Mouse (Mus musculus) forebrain, embryonic 14.5 days (tissue): Measurements from ENCODE around the gene Itpr1. TPM values are rescaled to one million over a fixed set of nuclear protein-coding genes. Genes with fewer than 3 reads are reported as not detected.
A peak's percentile ranks its signal among the peaks of the same experiment; 100 is the strongest.

ENCODE experiments used
- ATAC-seq: fragments of 200-750 bp; cut with Nextera tagmentation; 2 replicates; pipeline ENCODE4 v1.8.0; 2017; ENCODE audit warnings: mild to moderate bottlenecking, moderate library complexity
- DNase-seq: peaks from one replicate; pipeline ENCODE4 v3.0.0-alpha.2; 2015; ENCODE audit warnings: low spot score
- H3K27ac ChIP-seq: fragments of 300-500 bp; sonication (generic); 2 replicates; pipeline ENCODE4 v1.5.1; 2014; ENCODE audit warnings: low read depth, mild to moderate bottlenecking, control low read depth, low read length, moderate library complexity
- H3K27me3 ChIP-seq: fragments of 300-500 bp; sonication (generic); replicated peaks from 2 replicates; pipeline ENCODE4 v1.6.1; 2014; ENCODE audit warnings: low read length, control low read depth, mixed read lengths; ENCODE audit not compliant: control insufficient read depth, insufficient read depth
- H3K36me3 ChIP-seq: fragments of 300-500 bp; sonication (generic); 2 replicates; pipeline ENCODE4 v1.6.1; 2014; ENCODE audit warnings: low read length, control low read depth; ENCODE audit not compliant: control insufficient read depth, insufficient read depth
- H3K4me1 ChIP-seq: fragments of 300-500 bp; sonication (generic); 2 replicates; pipeline ENCODE4 v1.6.1; 2014; ENCODE audit warnings: antibody characterized with exemption, low read length, control low read depth; ENCODE audit not compliant: control insufficient read depth, insufficient read depth
- H3K4me2 ChIP-seq: fragments of 300-500 bp; sonication (generic); 2 replicates; pipeline ENCODE4 v1.6.1; 2014; ENCODE audit warnings: mild to moderate bottlenecking, control low read depth, low read length
- H3K4me3 ChIP-seq: fragments of 300-500 bp; sonication (generic); 2 replicates; pipeline ENCODE4 v1.5.1; 2014; ENCODE audit warnings: low read depth, low read length, control low read depth
- H3K9ac ChIP-seq: fragments of 300-500 bp; sonication (generic); 2 replicates; pipeline ENCODE4 v1.6.1; 2014; ENCODE audit warnings: mild to moderate bottlenecking, low read length, control low read depth, moderate library complexity
- H3K9me3 ChIP-seq: fragments of 300-500 bp; sonication (generic); replicated peaks from 2 replicates; pipeline ENCODE4 v1.6.1; 2016; ENCODE audit warnings: low read length, control low read depth, mixed read lengths; ENCODE audit not compliant: control insufficient read depth
- WGBS: fragments of 180-500 bp; shearing (Covaris S2); extraction: QIAGEN DNeasy Blood & Tissue Kit; methylation state at CpG from one replicate; pipeline ENCODE4 v1.1.7; 2014; 5-methylcytosine and 5-hydroxymethylcytosine counted together
- polyA plus RNA-seq: library from polyadenylated mRNA; unstranded; fragments of >200 nt; fragmentation: Nextera tagmentation; extraction: Ambion mirVana; gene quantifications from 2 replicates; pipeline ENCODE4 v1.2.1, GENCODE M21; 2014

The Itpr1 gene
- polyA plus RNA-seq, 1 experiment from 2014 or later: 5.2 TPM

DNA sequence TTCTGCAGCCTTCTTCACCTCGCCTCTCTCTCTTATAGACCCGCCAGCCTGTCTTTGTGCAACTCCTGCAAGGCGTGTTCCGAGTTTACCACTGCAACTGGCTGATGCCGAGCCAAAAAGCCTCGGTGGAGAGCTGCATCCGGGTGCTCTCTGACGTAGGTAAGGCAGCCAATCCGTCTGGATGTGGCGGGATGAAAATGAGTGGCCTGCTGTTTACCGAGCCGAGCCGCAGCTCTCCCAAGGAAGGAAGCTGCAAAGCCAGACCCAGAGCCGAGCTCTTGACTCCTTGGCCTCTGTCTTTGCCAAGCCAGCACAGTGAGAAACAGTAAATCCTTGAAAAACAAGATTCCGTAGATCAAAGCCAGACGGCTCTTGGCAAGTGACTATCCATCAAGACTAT, 197.9 kb downstream of the Itpr1 start:
- no peaks in the 10 kb centered on the region for H3K9me3 ChIP-seq
- ATAC-seq (no peak), DNase-seq (no peak)
- H3K4me3 ChIP-seq: no peak overlapping the region
- no peaks in the 10 kb centered on the region for H3K27me3 ChIP-seq
- WGBS: 89% methylated on average over 16 of the region's 16 CpGs
- no peak overlapping the region for H3K9ac ChIP-seq
- 0 out of 2 replicates have a peak, but pooled peaks cover 3% of the 10 kb centered on the region for H3K36me3 ChIP-seq
- no peaks in the 10 kb centered on the region for H3K4me1 ChIP-seq
- no peak overlapping the region for H3K4me2 ChIP-seq
- no peak overlapping the region for H3K27ac ChIP-seq

DNA sequence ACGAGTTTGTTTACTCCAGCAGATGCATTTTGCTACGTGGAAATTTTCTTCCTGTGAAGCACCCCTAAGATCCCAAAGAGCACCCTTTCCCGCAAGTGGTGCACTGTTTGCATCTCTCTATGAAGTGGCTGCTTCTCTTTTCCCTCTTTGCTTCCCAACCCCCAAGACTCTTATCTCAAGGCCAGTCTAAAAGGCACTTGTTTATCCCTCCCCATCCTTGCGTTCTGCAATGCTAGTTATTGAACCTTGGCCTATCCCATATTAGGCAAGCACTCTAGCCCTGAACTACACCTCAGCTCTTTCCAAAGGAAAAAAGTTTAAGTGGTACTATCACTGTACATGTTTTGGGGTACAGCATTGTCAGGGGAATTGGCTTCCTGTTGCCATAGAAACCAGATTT, 198.3 kb downstream of the Itpr1 start:
- H3K4me1 ChIP-seq: no peaks in the 10 kb centered on the region
- 0 out of 2 replicates have a peak, but pooled peaks cover 3% of the 10 kb centered on the region for H3K36me3 ChIP-seq
- no peaks in the 10 kb centered on the region for H3K27me3 ChIP-seq
- no peak for DNase-seq
- H3K27ac ChIP-seq: no peak overlapping the region
- whole genome bisulfite sequencing: 89% methylated on average over 4 of the region's 4 CpGs
- ATAC-seq: no peak
- H3K9me3 ChIP-seq: no peaks in the 10 kb centered on the region
- H3K4me3 ChIP-seq: no peak overlapping the region
- H3K4me2 ChIP-seq: no peak overlapping the region
- no peak overlapping the region for H3K9ac ChIP-seq

DNA sequence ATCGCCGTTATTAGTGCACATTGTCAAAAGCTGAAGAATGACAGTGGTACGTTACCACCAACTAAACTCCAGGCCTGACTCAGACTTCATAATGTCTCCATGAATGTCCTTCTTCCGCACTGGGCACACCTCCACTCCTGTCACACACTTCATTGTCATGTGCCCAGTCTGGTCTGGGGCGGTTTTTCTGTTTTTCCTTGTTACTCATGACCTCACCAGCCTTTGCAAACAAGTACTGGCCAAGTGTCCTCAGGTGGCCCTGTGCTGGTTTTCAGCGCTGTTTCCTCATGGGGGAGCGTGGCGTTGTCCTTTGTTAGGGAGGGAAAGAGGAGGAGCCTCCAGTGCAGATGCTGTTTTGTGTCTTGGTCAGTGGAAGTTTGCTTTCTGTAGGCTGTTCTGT, 200.1 kb downstream of the Itpr1 start:
- H3K4me3 ChIP-seq: no peak overlapping the region
- H3K4me1 ChIP-seq: no peaks in the 10 kb centered on the region
- H3K4me2 ChIP-seq: no peak overlapping the region
- ATAC-seq (no peak), DNase-seq (no peak)
- H3K9ac ChIP-seq: no peak overlapping the region
- 89% methylated on average over 8 of the region's 8 CpGs for WGBS
- H3K36me3 ChIP-seq: 0 out of 2 replicates have a peak, but pooled peaks cover 3% of the 10 kb centered on the region
- no peak overlapping the region for H3K27ac ChIP-seq
- no peaks in the 10 kb centered on the region for H3K9me3 ChIP-seq
- H3K27me3 ChIP-seq: no peaks in the 10 kb centered on the region

DNA sequence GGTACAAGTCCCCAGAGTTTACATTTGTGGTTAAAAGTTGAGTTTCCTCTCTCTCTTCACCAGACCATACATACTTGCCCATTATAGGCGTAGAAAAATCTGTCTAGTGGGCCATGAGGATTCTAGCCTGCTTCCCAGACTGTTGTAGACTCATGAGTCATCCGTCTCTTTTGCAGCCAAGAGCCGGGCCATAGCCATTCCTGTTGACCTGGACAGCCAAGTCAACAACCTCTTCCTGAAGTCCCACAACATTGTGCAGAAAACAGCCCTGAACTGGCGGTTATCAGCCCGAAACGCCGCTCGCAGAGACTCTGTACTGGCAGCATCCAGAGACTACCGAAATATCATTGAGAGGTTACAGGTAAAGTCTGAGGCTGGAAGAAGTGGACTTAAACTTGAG, 200.7 kb downstream of the Itpr1 start:
- Histone ChIP-seq H3K36me3 (0 out of 2 replicates have a peak, but pooled peaks cover 3% of the 10 kb centered on the region), H3K27me3 (no peaks in the 10 kb centered on the region), H3K4me2 (no peak overlapping the region), H3K9ac (no peak overlapping the region), H3K4me3 (no peak overlapping the region), H3K27ac (no peak overlapping the region), H3K9me3 (no peaks in the 10 kb centered on the region), H3K4me1 (no peaks in the 10 kb centered on the region)
- no peak for DNase-seq
- WGBS: 97% methylated on average over 9 of the region's 9 CpGs
- ATAC-seq: no peak

DNA sequence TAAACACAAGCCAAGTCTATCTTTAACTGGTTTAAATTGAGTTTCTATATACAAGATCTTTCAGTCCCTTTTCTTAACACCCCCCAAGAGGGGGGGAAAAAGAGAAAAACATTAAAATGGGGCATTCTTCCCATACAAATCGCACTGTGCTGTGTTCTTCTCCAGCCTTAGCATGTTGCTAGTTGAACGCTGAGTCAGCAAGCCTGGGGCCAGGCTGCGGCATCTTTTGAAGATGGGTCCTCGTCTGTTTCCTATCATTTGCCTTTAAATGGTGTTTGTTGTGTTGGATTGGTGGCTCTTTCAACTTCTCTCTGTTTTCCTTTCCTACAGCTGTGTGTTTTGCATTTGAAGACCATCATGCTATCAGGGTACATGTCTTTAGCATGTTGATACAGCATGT, 203.0 kb downstream of the Itpr1 start:
- Histone ChIP-seq H3K4me1 (no peaks in the 10 kb centered on the region), H3K4me2 (no peak overlapping the region), H3K4me3 (no peak overlapping the region), H3K9me3 (no peaks in the 10 kb centered on the region), H3K9ac (no peak overlapping the region), H3K36me3 (0 out of 2 replicates have a peak, but pooled peaks cover 3% of the 10 kb centered on the region), H3K27ac (no peak overlapping the region), H3K27me3 (no peaks in the 10 kb centered on the region)
- DNase-seq (no peak), ATAC-seq (no peak)
- 91% methylated on average over 4 of the region's 4 CpGs for WGBS

DNA sequence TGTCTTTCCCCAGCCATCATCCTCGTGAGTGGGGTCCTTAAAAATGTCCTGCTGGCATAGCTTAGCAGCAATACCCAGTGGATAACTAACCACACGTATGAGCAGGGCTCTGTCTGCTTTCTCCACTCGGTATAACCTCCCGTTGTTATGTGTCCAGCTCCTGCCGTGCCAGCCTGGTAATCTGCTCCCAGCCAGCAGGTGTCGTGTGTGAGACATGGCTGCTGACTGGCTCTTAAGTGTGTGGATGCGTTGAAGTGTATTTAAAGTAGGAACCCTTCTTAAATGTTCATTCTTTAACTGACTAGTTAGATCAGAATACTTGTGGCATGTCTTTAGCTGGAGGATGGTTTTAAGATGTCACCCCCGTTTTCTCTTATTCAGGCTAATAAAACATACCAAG, 204.6 kb downstream of the Itpr1 start:
- H3K36me3 ChIP-seq: no peaks in the 10 kb centered on the region
- H3K4me3 ChIP-seq: no peak overlapping the region
- H3K9ac ChIP-seq: no peak overlapping the region
- no peak overlapping the region for H3K4me2 ChIP-seq
- peak; percentile 76 for DNase-seq
- no peaks in the 10 kb centered on the region for H3K9me3 ChIP-seq
- no peak overlapping the region for H3K27ac ChIP-seq
- no peaks in the 10 kb centered on the region for H3K27me3 ChIP-seq
- WGBS: 39% methylated on average over 8 of the region's 8 CpGs
- no peaks in the 10 kb centered on the region for H3K4me1 ChIP-seq
- peak; percentile 92 for ATAC-seq

DNA sequence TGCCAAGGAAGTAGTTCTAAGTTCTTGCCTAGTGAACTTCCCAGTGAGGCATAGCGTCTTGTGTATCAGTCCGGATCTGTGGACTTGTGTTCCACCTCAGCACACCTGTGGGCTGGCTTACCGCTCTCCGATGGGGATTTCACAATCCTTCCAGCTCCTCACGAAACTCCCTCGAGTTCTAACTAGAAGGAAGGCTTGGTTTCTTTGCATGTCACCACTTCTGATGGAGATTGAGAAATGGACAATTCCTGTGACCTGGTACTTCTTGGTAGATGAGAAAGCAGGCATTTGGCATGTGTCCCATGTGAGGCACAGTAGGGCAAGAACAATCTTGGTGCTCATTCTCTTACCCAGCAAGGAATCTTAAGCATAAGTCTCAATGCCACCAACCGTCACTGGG, 205.3 kb downstream of the Itpr1 start:
- H3K27ac ChIP-seq: no peak overlapping the region
- no peaks in the 10 kb centered on the region for H3K27me3 ChIP-seq
- no peak overlapping the region for H3K4me2 ChIP-seq
- no peaks in the 10 kb centered on the region for H3K36me3 ChIP-seq
- no peak overlapping the region for H3K4me3 ChIP-seq
- no peak overlapping the region for H3K9ac ChIP-seq
- H3K4me1 ChIP-seq: no peaks in the 10 kb centered on the region
- H3K9me3 ChIP-seq: no peaks in the 10 kb centered on the region
- 93% methylated on average over 7 of the region's 7 CpGs for WGBS
- ATAC-seq (no peak), DNase-seq (no peak)

DNA sequence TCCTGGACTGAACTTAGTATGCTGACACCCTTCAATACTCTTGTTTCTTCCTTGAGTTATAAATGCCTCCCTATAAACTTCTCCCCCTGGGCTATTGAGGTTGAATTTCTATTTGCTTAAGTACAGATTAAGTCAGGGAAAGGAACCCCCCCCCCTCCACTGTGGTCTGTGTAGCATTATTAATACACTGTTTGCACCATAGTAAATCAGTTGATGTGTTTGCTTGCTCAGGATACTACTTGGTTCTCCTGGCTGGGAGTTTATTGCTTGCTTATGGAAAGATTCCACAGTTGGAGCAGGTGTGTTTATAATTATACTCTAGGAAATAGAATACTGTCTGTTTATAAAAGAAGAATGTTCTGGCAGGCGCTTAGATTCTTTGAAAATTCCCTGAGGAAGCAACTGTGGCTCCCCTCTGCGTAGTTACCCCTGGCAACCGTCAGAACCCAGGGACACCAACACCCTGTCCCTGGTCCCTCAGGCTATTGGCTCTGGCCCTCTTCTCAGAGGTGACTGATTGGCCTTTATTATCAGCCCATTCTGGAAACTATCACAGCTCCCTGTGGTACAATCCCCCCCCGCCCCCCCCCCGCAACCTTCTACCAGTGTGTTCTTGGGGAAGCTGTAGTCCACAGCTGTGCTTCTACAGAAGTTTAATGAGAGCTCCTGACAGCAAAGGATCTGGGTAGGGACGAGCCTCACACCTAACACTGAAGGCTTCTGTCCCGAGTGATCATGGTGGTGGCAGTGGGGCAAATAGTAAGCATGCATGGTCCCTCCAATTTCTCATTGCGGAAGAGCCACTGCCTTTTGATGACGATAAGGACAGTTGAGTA, 212.1 kb downstream of the Itpr1 start:
- Histone ChIP-seq H3K9ac (no peak overlapping the region), H3K27ac (no peak overlapping the region), H3K4me1 (peaks cover 13% of the 10 kb centered on the region), H3K36me3 (no peaks in the 10 kb centered on the region), H3K4me2 (no peak overlapping the region), H3K27me3 (no peaks in the 10 kb centered on the region), H3K9me3 (no peaks in the 10 kb centered on the region), H3K4me3 (no peak overlapping the region)
- DNase-seq: peak; percentile 23
- 64% methylated on average over 9 of the region's 9 CpGs for WGBS
- 0 out of 2 replicates have a peak, but pooled peaks have one; percentile 18 for ATAC-seq

DNA sequence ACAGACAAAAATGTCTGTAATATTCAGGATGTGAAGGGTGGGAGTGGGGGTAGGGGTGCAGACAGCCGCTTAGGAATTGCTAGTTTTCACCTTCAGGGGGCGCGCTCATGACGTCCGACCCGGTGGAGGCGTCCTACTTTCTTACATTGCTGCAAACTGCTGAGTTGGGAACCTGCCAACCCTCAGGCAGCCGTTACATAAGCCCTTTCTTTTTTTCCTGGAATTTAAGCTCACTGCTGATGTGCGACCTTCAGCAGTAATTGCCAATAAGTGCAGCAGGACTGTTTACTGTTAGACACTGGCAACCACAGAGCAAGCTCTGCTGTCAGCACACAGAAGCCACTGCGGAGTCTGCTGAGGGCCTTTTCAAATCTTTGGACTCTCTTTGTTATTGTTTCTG, 213.9 kb downstream of the Itpr1 start:
- H3K4me3 ChIP-seq: no peak overlapping the region
- 0 out of 2 replicates have a peak overlapping the region, but pooled peaks have one; percentile 39 for H3K27ac ChIP-seq
- H3K4me1 ChIP-seq: peaks cover 13% of the 10 kb centered on the region
- peak; percentile 94 for DNase-seq
- no peak overlapping the region for H3K9ac ChIP-seq
- peak; percentile 88 for ATAC-seq
- no peaks in the 10 kb centered on the region for H3K36me3 ChIP-seq
- H3K9me3 ChIP-seq: no peaks in the 10 kb centered on the region
- H3K4me2 ChIP-seq: peak overlapping the region; percentile 31; the same call in 1 of the 2 replicates
- 3% methylated on average over 10 of the region's 10 CpGs for WGBS
- no peaks in the 10 kb centered on the region for H3K27me3 ChIP-seq
